ENCODE assay signal across 30 mouse cellular contexts in genomic region chr2:129253631-129253970, GRCm38 (mm10). TPM values are rescaled to one million over a fixed set of nuclear protein-coding genes. Genes with fewer than 3 reads are reported as not detected.
DNase-seq lines count a peak whose midpoint lies in the region; ATAC-seq and TF ChIP-seq lines count a peak whose summit lies in the region.
"Had no signal": no experiment of that assay in that cellular context is flagged by ENCODE, and none has a peak within 500 bp of the region (broad histone marks: within the 10 kb centered on the region; RNA-seq: fewer than 3 reads in every experiment).

No protein-coding gene starts in this region.

- TF ChIP-seq CTCF in CH12.LX (conservative IDR thresholded peaks at IDR 0.05 in 1 of 2, IDR thresholded peaks at IDR 0.05 in 1 of 2; ENCODE audit: low read depth in 2 of 2, low read length in 2 of 2), result no peak
- no peak for TF ChIP-seq CTCF in E14TG2a.4 (conservative IDR thresholded peaks at IDR 0.05; ENCODE audit: low read length)

- no peaks in the 10 kb centered on the region for H3K9me3 ChIP-seq in kidney, embryonic 16.5 days (ENCODE audit: low read length)
- no peaks in the 10 kb centered on the region for H3K9me3 ChIP-seq in CH12.LX (replicated peaks; ENCODE audit: low read length)
- H3K9me3 ChIP-seq in E14TG2a.4 (ENCODE audit: low read length), result no peaks in the 10 kb centered on the region
- H3K9me3 ChIP-seq: embryonic facial prominence, embryonic 10.5 days; embryonic facial prominence, embryonic 15.5 days; forebrain, embryonic 12.5 days; liver, embryonic 15.5 days; megakaryocyte, embryonic 14.5 days; midbrain, embryonic 12.5 days; neural tube, embryonic 12.5 days; stomach, embryonic 15.5 days had no signal

- no peak for ATAC-seq in kidney, embryonic 16.5 days (ENCODE audit: low FRiP score, low TSS enrichment)
- ATAC-seq: hindbrain, embryonic 16.5 days had no signal

- 81% methylated on average over 2 of the region's 2 CpGs for WGBS in kidney, embryonic 16.5 days

- no peak for TF ChIP-seq EP300 in CH12.LX (IDR thresholded peaks at IDR 0.05; ENCODE audit: low read length)

- no peak overlapping the region for H3K27ac ChIP-seq in kidney, embryonic 16.5 days (ENCODE audit: low read length)
- no peak overlapping the region for H3K27ac ChIP-seq in CH12.LX (ENCODE audit: insufficient read depth, low read depth)
- H3K27ac ChIP-seq: embryonic facial prominence, embryonic 10.5 days; embryonic facial prominence, embryonic 15.5 days; forebrain, embryonic 12.5 days; liver, embryonic 15.5 days; midbrain, embryonic 12.5 days; neural tube, embryonic 12.5 days; stomach, embryonic 15.5 days had no signal

- DNase-seq in kidney, adult 9 months, result peak; percentile 67
- DNase-seq in CH12.LX (ENCODE audit: extremely low read depth) (no peak), ZHBTc4 (ENCODE audit: low read depth, low spot score) (peak; percentile 36)
- no peak for DNase-seq in testis, postnatal 14 days (ENCODE audit: low spot score)
- DNase-seq in right cerebral cortex, postnatal 25 days, result no peak
- DNase-seq: adrenal gland, postnatal 10 days; B cell, adult 2 months; cerebellum, adult 8-10 months; cerebellum, postnatal 25 days; gastrocnemius, postnatal 10 days; heart, postnatal 14 days; kidney, adult 11 months; layer of hippocampus, adult 9-11 months; liver; lung, postnatal 36 days; thymus, postnatal 14 days had no signal

- no peak for TF ChIP-seq RAD21 in CH12.LX (IDR thresholded peaks at IDR 0.05; ENCODE audit: low read depth, low read length)

- no peaks in the 10 kb centered on the region for H3K36me3 ChIP-seq in kidney, embryonic 16.5 days (ENCODE audit: insufficient read depth, low read length)
- no peaks in the 10 kb centered on the region for H3K36me3 ChIP-seq in CH12.LX (replicated peaks in 1 of 2; ENCODE audit: control insufficient read depth in 1 of 2, insufficient read depth in 1 of 2, low read length in 1 of 2)
- H3K36me3 ChIP-seq in E14TG2a.4 (ENCODE audit: insufficient read depth, low read length), result no peaks in the 10 kb centered on the region
- H3K36me3 ChIP-seq: embryonic facial prominence, embryonic 10.5 days; embryonic facial prominence, embryonic 15.5 days; forebrain, embryonic 12.5 days; liver, embryonic 15.5 days; midbrain, embryonic 12.5 days; neural tube, embryonic 12.5 days; stomach, embryonic 15.5 days had no signal

- no peaks in the 10 kb centered on the region for H3K79me2 ChIP-seq in CH12.LX (replicated peaks; ENCODE audit: control insufficient read depth, extremely low read depth, insufficient read depth, poor library complexity, severe bottlenecking)

- in situ Hi-C loops in CH12.LX (cut with MboI; ENCODE audit: low pct_ligation_motif_present, low pct_unique_long_range_greater_than_20kb, low sequenced_read_pairs), result loop anchor here (25.0 kb wide), 2 partner anchors 316 to 566 kb away; partner anchors contain the start of genes Anapc1, Mertk and Zc3h8

- no peak overlapping the region for H3K9ac ChIP-seq in kidney, embryonic 16.5 days (replicated peaks; ENCODE audit: low read length)
- no peak overlapping the region for H3K9ac ChIP-seq in CH12.LX (ENCODE audit: insufficient read depth, low read depth)
- H3K9ac ChIP-seq: embryonic facial prominence, embryonic 15.5 days; forebrain, embryonic 12.5 days; liver, embryonic 15.5 days; midbrain, embryonic 12.5 days; neural tube, embryonic 12.5 days; stomach, embryonic 15.5 days had no signal

- no peak overlapping the region for H3K4me2 ChIP-seq in kidney, embryonic 16.5 days (replicated peaks; ENCODE audit: low read depth, low read length)
- no peak overlapping the region for H3K4me2 ChIP-seq in CH12.LX (ENCODE audit: insufficient read depth, low read depth, poor library complexity, severe bottlenecking)
- H3K4me2 ChIP-seq: embryonic facial prominence, embryonic 15.5 days; forebrain, embryonic 12.5 days; liver, embryonic 15.5 days; midbrain, embryonic 12.5 days; neural tube, embryonic 12.5 days; stomach, embryonic 15.5 days had no signal

- H3K4me3 ChIP-seq in kidney, embryonic 16.5 days (ENCODE audit: low read length), result no peak overlapping the region
- H3K4me3 ChIP-seq in CH12.LX (replicated peaks in 1 of 3; ENCODE audit: low read depth in 2 of 3, low read length in 2 of 3, poor library complexity in 1 of 3) (no peak overlapping the region), E14TG2a.4 (replicated peaks; ENCODE audit: low read length) (peak overlapping the region; percentile 62)
- H3K4me3 ChIP-seq: embryonic facial prominence, embryonic 10.5 days; embryonic facial prominence, embryonic 15.5 days; forebrain, embryonic 12.5 days; liver, embryonic 15.5 days; megakaryocyte, embryonic 14.5 days; midbrain, embryonic 12.5 days; myocyte; neural tube, embryonic 12.5 days; stomach, embryonic 15.5 days had no signal

- no peak for TF ChIP-seq POLR2A in CH12.LX (IDR thresholded peaks at IDR 0.05; ENCODE audit: low read depth, low read length)

- dilution Hi-C loops in CH12.LX (cut with MboI; ENCODE audit: extremely low pct_ligation_motif_present, extremely low pct_unique_long_range_greater_than_20kb, low sequenced_read_pairs), result no loop called here

- no peaks in the 10 kb centered on the region for H3K4me1 ChIP-seq in kidney, embryonic 16.5 days (ENCODE audit: insufficient read depth, low read length)
- H3K4me1 ChIP-seq in CH12.LX (ENCODE audit: control insufficient read depth in 1 of 2, insufficient read depth in 2 of 2) (peaks cover 17 to 32% of the 10 kb centered on the region in 2 experiments), E14TG2a.4 (replicated peaks; ENCODE audit: low read depth, low read length) (peaks cover 57% of the 10 kb centered on the region)
- H3K4me1 ChIP-seq: embryonic facial prominence, embryonic 15.5 days; midbrain, embryonic 12.5 days; neural tube, embryonic 12.5 days had no signal

- no peaks in the 10 kb centered on the region for H3K27me3 ChIP-seq in kidney, embryonic 16.5 days (ENCODE audit: insufficient read depth, low read length)
- H3K27me3 ChIP-seq in CH12.LX (replicated peaks) (no peaks in the 10 kb centered on the region), E14TG2a.4 (ENCODE audit: insufficient read depth, low read length) (no peaks in the 10 kb centered on the region)
- H3K27me3 ChIP-seq: embryonic facial prominence, embryonic 15.5 days; forebrain, embryonic 12.5 days; liver, embryonic 15.5 days; midbrain, embryonic 12.5 days; neural tube, embryonic 12.5 days; stomach, embryonic 15.5 days had no signal

TF ChIP-seq in CH12.LX, 34 proteins besides CTCF, POLR2A, EP300 and RAD21:
- TF ChIP-seq USF1 (IDR thresholded peaks at IDR 0.05; ENCODE audit: low read depth, low read length) (peak; percentile 19; the same call in 1 of the 2 replicates), ETS1 (conservative IDR thresholded peaks at IDR 0.05; ENCODE audit: low read depth, low read length) (no peak)

RNA-seq across cellular contexts. Expression of gene Ckap2l, which starts 43.4 kb away (rescaled TPM):
- 43.7 and 52.2 TPM in 2 replicates for polyA plus RNA-seq in kidney, embryonic 16.5 days (2015; fragmentation: Nextera tagmentation; extraction: Ambion mirVana)
- total RNA-seq in CH12.LX (2012; rRNA removed), result 13.3 and 15.0 TPM in 2 replicates
- 22.6 and 23.6 TPM in 2 replicates for total RNA-seq in CH12.LX (2014; rRNA removed)
- 30.5 and 35.6 TPM in 2 replicates for polyA plus RNA-seq in CH12.LX (2012; ENCODE audit: insufficient read length, low read depth)

RNA-seq across cellular contexts. Expression of gene Slc20a1, which starts 55.0 kb away (rescaled TPM):
- polyA plus RNA-seq in kidney, embryonic 16.5 days (2015; fragmentation: Nextera tagmentation; extraction: Ambion mirVana), result 28.3 and 31.3 TPM in 2 replicates
- total RNA-seq in CH12.LX (2012; rRNA removed) (43.1 and 47.2 TPM in 2 replicates), CH12.LX (2014; rRNA removed) (72.1 and 77.3 TPM in 2 replicates)
- 78.2 and 95.1 TPM in 2 replicates for polyA plus RNA-seq in CH12.LX (2012; ENCODE audit: insufficient read length, low read depth)

RNA-seq across cellular contexts. Expression of gene Il1a, which starts 56.2 kb away (rescaled TPM):
- not detected in 2 replicates for polyA plus RNA-seq in kidney, embryonic 16.5 days (2015; fragmentation: Nextera tagmentation; extraction: Ambion mirVana)
- 0.04 TPM in 1 of 2 replicates, not detected in the other for total RNA-seq in CH12.LX (2012; rRNA removed)
- total RNA-seq in CH12.LX (2014; rRNA removed), result 0.17 TPM in 1 of 2 replicates, not detected in the other
- polyA plus RNA-seq in CH12.LX (2012; ENCODE audit: insufficient read length, low read depth), result 0.13 TPM in 1 of 2 replicates, not detected in the other
- total RNA-seq: gastrocnemius, postnatal 10 days had no signal
- polyA plus RNA-seq: embryonic facial prominence, embryonic 10.5 days; embryonic facial prominence, embryonic 15.5 days; limb, embryonic 11.5 days; lung, embryonic 16.5 days; midbrain, embryonic 12.5 days; myocyte had no signal

Comparison
In these comparisons a context has a peak if more than half of its experiments do, and no peak if none do; other contexts are left out.
1. DNase-seq: peak in kidney, adult 9 months (single experiment) and ZHBTc4 (single experiment); none in CH12.LX (single experiment), testis, postnatal 14 days (single experiment) and right cerebral cortex, postnatal 25 days (single experiment).